Mouse (Mus musculus) MEL (cell line): ENCODE measurements at regions not wholly inside any gene's neighbourhood (a gene's known extent, or its start where the extent isn't known, plus 50 kb on each side); places are given as distances from the start of the nearest gene placed in this dataset.

ENCODE experiments used
- DNase-seq: peaks from one replicate; pipeline ENCODE4 v3.0.0; 2011; ENCODE audit warnings: low read depth, low spot score
- H3K27ac ChIP-seq: 2 replicates; pipeline ENCODE4 v1.5.1; 2012; ENCODE audit warnings: low read depth, mild to moderate bottlenecking, control low read depth, low read length, moderate library complexity; ENCODE audit not compliant: control insufficient read depth
- H3K27me3 ChIP-seq, 2 experiments: fragments of 150-350 bp in 1 of 2; sonication (generic) in 1 of 2; 2 replicates each; pipeline ENCODE4 v1.6.1; 2012; ENCODE audit warnings: low read length in 2 of 2, mild to moderate bottlenecking in 2 of 2, improper control_type of control experiment in 1 of 2, moderate library complexity in 1 of 2; ENCODE audit not compliant: insufficient read depth in 2 of 2, control insufficient read depth in 1 of 2
- H3K36me3 ChIP-seq, 2 experiments: 2 replicates each; pipeline ENCODE4 v1.6.1; 2012 to 2014; ENCODE audit warnings: low read length in 2 of 2, improper control_type of control experiment in 1 of 2, inconsistent platforms in 1 of 2, mild to moderate bottlenecking in 1 of 2; ENCODE audit not compliant: insufficient read depth in 2 of 2, control insufficient read depth in 1 of 2
- H3K4me1 ChIP-seq, 2 experiments: fragments of 150-350 bp in 1 of 2; sonication (generic) in 1 of 2; 2 replicates each; pipeline ENCODE4 v1.6.1; 2012; ENCODE audit warnings: low read length in 2 of 2, improper control_type of control experiment in 1 of 2, mild to moderate bottlenecking in 1 of 2; ENCODE audit not compliant: insufficient read depth in 2 of 2, control insufficient read depth in 1 of 2
- H3K4me3 ChIP-seq, 2 experiments: fragments of 150-350 bp in 1 of 2; sonication (generic) in 1 of 2; 2 replicates each; pipeline ENCODE4 v1.5.1; 2012; ENCODE audit warnings: low read depth in 2 of 2, low read length in 2 of 2, mild to moderate bottlenecking in 2 of 2, moderate library complexity in 2 of 2, control low read depth in 1 of 2, improper control_type of control experiment in 1 of 2; ENCODE audit not compliant: control insufficient read depth in 1 of 2, insufficient read depth in 1 of 2
- H3K79me2 ChIP-seq: 2 replicates; pipeline ENCODE4 v1.6.1; 2012; ENCODE audit warnings: mild to moderate bottlenecking, low read length, moderate library complexity; ENCODE audit not compliant: control insufficient read depth, poor library complexity, insufficient read depth
- H3K9ac ChIP-seq: 2 replicates; pipeline ENCODE4 v1.6.1; 2012; ENCODE audit warnings: low read depth, mild to moderate bottlenecking, control low read depth, low read length, moderate library complexity; ENCODE audit not compliant: control insufficient read depth, poor library complexity, severe bottlenecking
- H3K9me3 ChIP-seq: fragments of 150-350 bp; sonication (generic); replicated peaks from 2 replicates; pipeline ENCODE4 v1.6.1; 2012; ENCODE audit warnings: mild to moderate bottlenecking, low read length, improper control_type of control experiment, moderate library complexity; ENCODE audit not compliant: insufficient read depth
- BHLHE40 ChIP-seq: IDR thresholded peaks from 2 replicates; pipeline ENCODE4 v1.6.1; 2012; ENCODE audit warnings: low read depth, mild to moderate bottlenecking, inconsistent platforms, low read length, improper control_type of control experiment, borderline replicate concordance
- CHD2 ChIP-seq: IDR thresholded peaks from 2 replicates; pipeline ENCODE4 v1.6.1; 2011; ENCODE audit warnings: low read length, improper control_type of control experiment
- CTCF ChIP-seq, 3 experiments: IDR thresholded peaks in 2 of 3; conservative IDR thresholded peaks in 1 of 3; 2 replicates each; pipeline ENCODE4 v1.5.1; 2011 to 2012; ENCODE audit warnings: low read length in 3 of 3, low read depth in 2 of 3, mild to moderate bottlenecking in 2 of 3, improper control_type of control experiment in 1 of 3, inconsistent platforms in 1 of 3, mixed read lengths in 1 of 3, moderate library complexity in 1 of 3; ENCODE audit not compliant: control insufficient read depth in 1 of 3, insufficient read depth in 1 of 3, poor library complexity in 1 of 3, severe bottlenecking in 1 of 3
- E2F4 ChIP-seq: IDR thresholded peaks from 2 replicates; pipeline ENCODE4 v1.6.1; 2011; ENCODE audit warnings: low read depth, low read length, improper control_type of control experiment, borderline replicate concordance
- EP300 ChIP-seq, 2 experiments: IDR thresholded peaks; 2 replicates each; pipeline ENCODE4 v1.6.1; 2011; ENCODE audit warnings: improper control_type of control experiment in 2 of 2, low read length in 2 of 2, low read depth in 1 of 2, mild to moderate bottlenecking in 1 of 2
- ETS1 ChIP-seq: IDR thresholded peaks from 2 replicates; pipeline ENCODE4 v1.6.1; 2012; ENCODE audit warnings: low read depth, mild to moderate bottlenecking, inconsistent platforms, low read length, improper control_type of control experiment, moderate library complexity
- GABPA ChIP-seq: IDR thresholded peaks from 2 replicates; pipeline ENCODE4 v1.6.1; 2012; ENCODE audit warnings: low read depth, mild to moderate bottlenecking, inconsistent platforms, low read length, improper control_type of control experiment, moderate library complexity
- HCFC1 ChIP-seq: IDR thresholded peaks from 2 replicates; pipeline ENCODE4 v1.6.1; 2012; ENCODE audit warnings: low read depth, mild to moderate bottlenecking, inconsistent platforms, low read length, improper control_type of control experiment, moderate library complexity
- JUND ChIP-seq: IDR thresholded peaks from 2 replicates; pipeline ENCODE4 v1.6.1; 2011; ENCODE audit warnings: low read depth, mild to moderate bottlenecking, improper control_type of control experiment, low read length
- KAT2A ChIP-seq: conservative IDR thresholded peaks from 2 replicates; pipeline ENCODE4 v1.6.1; 2012; ENCODE audit warnings: low read depth, low read length, improper control_type of control experiment, inconsistent platforms
- MAX ChIP-seq: IDR thresholded peaks from 2 replicates; pipeline ENCODE4 v1.6.1; 2011; ENCODE audit warnings: low read length, improper control_type of control experiment
- MAZ ChIP-seq: IDR thresholded peaks from 2 replicates; pipeline ENCODE4 v1.6.1; 2012; ENCODE audit warnings: low read depth, mild to moderate bottlenecking, inconsistent platforms, low read length, improper control_type of control experiment
- MXI1 ChIP-seq: IDR thresholded peaks from 2 replicates; pipeline ENCODE4 v1.6.1; 2011; ENCODE audit warnings: mild to moderate bottlenecking, low read depth, low read length, improper control_type of control experiment
- MYB ChIP-seq: IDR thresholded peaks from 2 replicates; pipeline ENCODE4 v1.6.1; 2011; ENCODE audit warnings: mild to moderate bottlenecking, low read depth, low read length, improper control_type of control experiment
- MYC ChIP-seq: IDR thresholded peaks from 2 replicates; pipeline ENCODE4 v1.6.1; 2011; ENCODE audit warnings: low read depth, mild to moderate bottlenecking, low read length, improper control_type of control experiment, moderate library complexity
- NRF1 ChIP-seq: IDR thresholded peaks from 2 replicates; pipeline ENCODE4 v1.6.1; 2014; ENCODE audit warnings: low read depth, mild to moderate bottlenecking, inconsistent platforms, low read length, improper control_type of control experiment, moderate library complexity; ENCODE audit not compliant: poor library complexity, insufficient read depth, severe bottlenecking
- POLR2AphosphoS2 ChIP-seq: IDR thresholded peaks from 2 replicates; pipeline ENCODE4 v1.6.1; 2011; ENCODE audit warnings: low read length, improper control_type of control experiment
- POLR2AphosphoS5 ChIP-seq: IDR thresholded peaks from 2 replicates; pipeline ENCODE4 v1.6.1; 2012; ENCODE audit warnings: low read depth, borderline replicate concordance, mild to moderate bottlenecking, inconsistent platforms, low read length, moderate library complexity, mixed read lengths
- RAD21 ChIP-seq: IDR thresholded peaks from 2 replicates; pipeline ENCODE4 v1.6.1; 2011; ENCODE audit warnings: mild to moderate bottlenecking, low read depth, low read length, improper control_type of control experiment
- RCOR1 ChIP-seq: IDR thresholded peaks from 2 replicates; pipeline ENCODE4 v1.6.1; 2012; ENCODE audit warnings: low read depth, mild to moderate bottlenecking, inconsistent platforms, low read length, improper control_type of control experiment
- SIN3A ChIP-seq: IDR thresholded peaks from 2 replicates; pipeline ENCODE4 v1.6.1; 2012; ENCODE audit warnings: low read length, improper control_type of control experiment, inconsistent platforms
- TAL1 ChIP-seq: IDR thresholded peaks from 2 replicates; pipeline ENCODE4 v1.6.1; 2012; ENCODE audit warnings: mild to moderate bottlenecking, inconsistent platforms, low read length, moderate library complexity, mixed read lengths
- TBP ChIP-seq: IDR thresholded peaks from 2 replicates; pipeline ENCODE4 v1.8.0; 2011; ENCODE audit warnings: low read depth, low read length, improper control_type of control experiment
- TCF12 ChIP-seq: IDR thresholded peaks from 2 replicates; pipeline ENCODE4 v1.6.1; 2014; ENCODE audit warnings: low read depth, mild to moderate bottlenecking, inconsistent platforms, low read length, improper control_type of control experiment, moderate library complexity
- USF1 ChIP-seq: IDR thresholded peaks from 2 replicates; pipeline ENCODE4 v1.6.1; 2014; ENCODE audit warnings: low read depth, mild to moderate bottlenecking, inconsistent platforms, low read length, improper control_type of control experiment, moderate library complexity
- ZC3H11A ChIP-seq: IDR thresholded peaks from 2 replicates; pipeline ENCODE4 v1.6.1; 2012; ENCODE audit warnings: low read depth, mild to moderate bottlenecking, inconsistent platforms, low read length, improper control_type of control experiment
- ZKSCAN1 ChIP-seq: IDR thresholded peaks from 2 replicates; pipeline ENCODE4 v1.6.1; 2012; ENCODE audit warnings: low read depth, mild to moderate bottlenecking, inconsistent platforms, low read length, improper control_type of control experiment, moderate library complexity
- ZMIZ1 ChIP-seq: IDR thresholded peaks from 2 replicates; pipeline ENCODE4 v1.6.1; 2012; ENCODE audit warnings: low read depth, mild to moderate bottlenecking, inconsistent platforms, low read length, improper control_type of control experiment, moderate library complexity
- ZNF384 ChIP-seq: IDR thresholded peaks from 2 replicates; pipeline ENCODE4 v1.6.1; 2012; ENCODE audit warnings: low read depth, mild to moderate bottlenecking, inconsistent platforms, low read length, improper control_type of control experiment

DNA sequence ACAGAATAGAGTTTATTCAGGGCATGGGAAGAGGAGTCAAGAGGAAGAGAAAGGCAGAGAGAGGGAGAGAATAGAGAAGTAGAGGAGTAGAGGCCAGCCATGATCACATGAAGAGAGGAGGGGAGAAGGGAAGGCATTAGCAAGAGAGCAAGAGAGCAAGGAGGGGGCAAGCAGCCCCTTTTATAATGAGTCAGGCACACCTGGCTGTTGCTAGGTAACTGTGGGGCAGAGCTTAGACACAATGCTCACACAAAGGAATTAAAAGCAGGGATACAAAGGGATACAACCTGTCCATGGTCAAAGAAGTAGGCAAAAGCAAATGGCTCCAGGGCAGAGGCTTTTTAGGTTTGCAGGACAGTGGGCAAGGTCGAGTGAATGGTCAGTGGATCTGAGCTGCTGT lies 153.5 kb upstream of the Rreb1 start:
- Histone ChIP-seq H3K36me3 (no peaks in the 10 kb centered on the region), H3K9ac (no peak overlapping the region), H3K27ac (no peak overlapping the region)
- DNase-seq: no peak
- TF ChIP-seq CTCF (IDR thresholded peaks at IDR 0.05 in 2 of 3, conservative IDR thresholded peaks at IDR 0.05 in 1 of 3; ENCODE audit: control insufficient read depth in 1 of 3, insufficient read depth in 1 of 3, low read depth in 2 of 3, low read length in 3 of 3, poor library complexity in 1 of 3, severe bottlenecking in 1 of 3): no peak
- no peak for TF ChIP-seq JUND
- TF ChIP-seq RAD21: no peak
- TF ChIP-seq MYB: no peak
- TF ChIP-seq TBP: no peak
- no peak for TF ChIP-seq GABPA
- no peak for TF ChIP-seq KAT2A
- TF ChIP-seq POLR2AphosphoS5: no peak
- TF ChIP-seq SIN3A: no peak
- TF ChIP-seq CHD2: no peak
- no peak for TF ChIP-seq MAZ
- no peak for TF ChIP-seq MAX
- no peak for TF ChIP-seq TAL1
- no peak for TF ChIP-seq ZNF384
- TF ChIP-seq TCF12: no peak
- TF ChIP-seq HCFC1: no peak
- no peak for TF ChIP-seq ETS1
- TF ChIP-seq E2F4: no peak
- TF ChIP-seq, all 39 proteins: peak for 0
- H3K27me3 ChIP-seq: peaks cover 0 to 3% of the 10 kb centered on the region in 2 experiments; a peak in 2 of 4 replicates
- no peaks in the 10 kb centered on the region for H3K79me2 ChIP-seq
- H3K9me3 ChIP-seq: no peaks in the 10 kb centered on the region
- H3K4me3 ChIP-seq: no peak overlapping the region
- no peaks in the 10 kb centered on the region for H3K4me1 ChIP-seq

GRCm38 (mm10) chr13:37625532-37626235 lies 152.5 kb upstream of the Rreb1 start:
- TF ChIP-seq MXI1 (no peak), POLR2AphosphoS2 (no peak), GABPA (no peak), MAZ (no peak), NRF1 (no peak), ZMIZ1 (no peak), MYC (no peak), ZNF384 (no peak), RCOR1 (no peak), EP300 (IDR thresholded peaks at IDR 0.05; ENCODE audit: low read depth in 1 of 2, low read length in 2 of 2) (no peak), BHLHE40 (no peak), JUND (no peak), ETS1 (no peak), RAD21 (no peak), ZKSCAN1 (no peak), E2F4 (no peak), ZC3H11A (no peak), CTCF (IDR thresholded peaks at IDR 0.05 in 2 of 3, conservative IDR thresholded peaks at IDR 0.05 in 1 of 3; ENCODE audit: control insufficient read depth in 1 of 3, insufficient read depth in 1 of 3, low read depth in 2 of 3, low read length in 3 of 3, poor library complexity in 1 of 3, severe bottlenecking in 1 of 3) (no peak), USF1 (no peak)
- Histone ChIP-seq H3K4me1 (no peaks in the 10 kb centered on the region), H3K27ac (no peak overlapping the region), H3K9ac (no peak overlapping the region), H3K4me3 (no peak overlapping the region), H3K36me3 (no peaks in the 10 kb centered on the region), H3K9me3 (no peaks in the 10 kb centered on the region), H3K27me3 (peaks cover 0 to 3% of the 10 kb centered on the region in 2 experiments; a peak in 2 of 4 replicates), H3K79me2 (no peaks in the 10 kb centered on the region)
- DNase-seq: no peak
